Mouse (Mus musculus): ENCODE results near the gene Cebpb. TPM values are rescaled to one million over a fixed set of nuclear protein-coding genes. Genes with fewer than 3 reads are reported as not detected.

Gene Cebpb
- polyA plus RNA-seq, 1 experiment from 2014 or later, result 7.4 TPM

DNA sequence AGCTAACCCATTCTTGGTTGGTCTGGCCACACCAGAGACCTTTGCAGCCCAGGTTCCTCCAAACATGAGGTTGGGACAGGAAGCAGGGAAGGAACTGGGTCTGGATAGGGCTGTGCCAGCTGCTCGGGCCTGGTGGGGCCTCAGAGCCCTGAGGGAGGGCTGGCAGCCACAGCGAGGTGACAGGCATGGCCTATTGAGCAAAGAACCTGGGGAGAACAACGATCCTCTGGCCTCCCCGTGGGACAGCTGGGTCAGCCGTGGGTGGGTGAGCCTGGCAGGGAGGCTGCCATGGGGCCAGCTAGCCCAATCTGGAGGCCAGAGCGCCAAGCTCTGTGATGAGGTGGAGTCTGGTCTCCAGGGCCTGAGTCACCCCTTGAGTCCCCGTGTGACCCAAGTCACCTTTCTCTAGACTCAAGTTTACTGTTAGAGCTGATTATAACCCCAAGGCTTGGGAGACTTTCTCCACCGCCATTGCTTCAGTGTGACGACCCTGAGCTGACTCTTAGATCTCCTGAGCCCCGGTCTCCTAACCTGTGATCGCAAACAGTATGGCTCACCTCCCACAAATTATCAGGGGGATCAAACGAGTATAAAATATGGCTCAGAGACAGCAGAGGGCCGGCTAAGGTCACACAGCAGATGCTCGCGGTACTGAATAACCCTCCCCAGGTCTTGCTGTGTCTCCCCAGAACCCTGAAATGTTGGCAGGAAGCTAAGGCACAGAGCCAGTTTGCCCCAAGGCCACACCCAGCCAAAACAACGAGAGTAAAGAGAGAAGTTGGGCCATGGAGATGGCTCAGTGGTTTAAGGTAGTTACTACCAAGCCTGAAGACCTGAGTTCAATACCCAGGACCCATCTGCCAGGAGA is 2.1 kb upstream of the Cebpb start:
- Histone ChIP-seq H3K27me3 (peaks cover 42% of the 10 kb centered on the region), H3K27ac (no peak overlapping the region; the same call in 1 of the 2 replicates), H3K4me1 (replicated peaks) (peaks cover 53% of the 10 kb centered on the region), H3K36me3 (no peaks in the 10 kb centered on the region), H3K9ac (no peak overlapping the region), H3K4me2 (no peak overlapping the region), H3K9me3 (replicated peaks) (no peaks in the 10 kb centered on the region), H3K4me3 (replicated peaks) (no peak overlapping the region)
- DNase-seq (no peak), ATAC-seq (ENCODE audit: low read depth) (no peak)
- WGBS (ENCODE audit: insufficient replicate concordance), result 65% methylated on average over 16 of the region's 16 CpGs

DNA sequence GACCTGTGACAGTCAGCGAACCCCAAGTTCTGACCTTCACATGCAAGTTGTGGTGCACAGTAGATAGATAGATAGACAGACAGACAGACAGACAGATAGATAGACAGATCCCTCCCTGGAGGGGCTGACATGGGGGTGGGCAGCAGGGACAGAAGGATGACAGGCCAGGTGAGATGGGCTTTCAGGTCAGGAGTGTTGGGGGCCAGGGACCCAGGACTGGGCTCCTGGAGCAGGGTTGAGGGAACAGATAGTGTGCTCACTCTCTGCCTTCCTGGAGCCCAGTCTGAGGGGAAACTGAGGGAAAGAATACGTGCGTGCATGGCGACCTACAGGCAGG is 1.5 kb upstream of the Cebpb start:
- H3K36me3 ChIP-seq, result no peaks in the 10 kb centered on the region
- H3K27ac ChIP-seq, result peak overlapping the region; percentile 80; the same call in 1 of the 2 replicates
- DNase-seq, result no peak
- peaks cover 59% of the 10 kb centered on the region for H3K4me1 ChIP-seq (replicated peaks)
- no peak for ATAC-seq (ENCODE audit: low read depth)
- peaks cover 45% of the 10 kb centered on the region for H3K27me3 ChIP-seq
- peak overlapping the region; percentile 92; the same call in 1 of the 2 replicates for H3K4me2 ChIP-seq
- H3K9ac ChIP-seq, result no peak overlapping the region
- WGBS (ENCODE audit: insufficient replicate concordance), result 60% methylated on average over 4 of the region's 4 CpGs
- H3K4me3 ChIP-seq (replicated peaks), result no peak overlapping the region
- H3K9me3 ChIP-seq (replicated peaks), result no peaks in the 10 kb centered on the region

DNA sequence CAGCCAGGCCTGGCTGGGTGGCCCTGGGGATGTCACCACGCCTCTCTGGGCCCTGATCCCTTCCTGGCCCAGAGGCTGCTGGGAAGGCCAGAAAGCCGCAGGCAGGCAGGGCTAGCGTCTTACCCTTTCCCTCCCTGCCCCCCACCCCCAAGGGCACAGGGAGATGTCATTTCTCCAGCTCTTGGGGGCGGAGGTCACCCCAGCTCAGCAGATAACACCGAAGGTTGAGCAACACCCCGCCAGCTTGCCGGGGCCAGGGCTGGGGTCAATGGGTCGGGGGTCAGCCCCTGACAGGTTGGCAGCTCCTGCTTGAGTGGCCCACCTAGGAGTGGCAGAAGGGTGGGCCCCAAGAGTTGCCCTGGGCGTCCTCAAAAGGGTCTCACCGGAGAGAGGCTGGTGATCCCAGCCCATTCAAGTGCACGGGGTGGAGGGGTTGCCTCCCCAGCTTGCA is 1.0 kb upstream of the Cebpb start:
- Histone ChIP-seq H3K27ac (peak overlapping the region; percentile 80), H3K27me3 (peaks cover 45% of the 10 kb centered on the region), H3K9me3 (replicated peaks) (no peaks in the 10 kb centered on the region), H3K9ac (no peak overlapping the region), H3K4me2 (peak overlapping the region; percentile 92), H3K4me1 (replicated peaks) (peaks cover 60% of the 10 kb centered on the region), H3K36me3 (no peaks in the 10 kb centered on the region), H3K4me3 (replicated peaks) (peak overlapping the region; percentile 73)
- ATAC-seq (ENCODE audit: low read depth), result peak; percentile 24
- 28% methylated on average over 11 of the region's 11 CpGs for WGBS (ENCODE audit: insufficient replicate concordance)
- DNase-seq, result no peak

DNA sequence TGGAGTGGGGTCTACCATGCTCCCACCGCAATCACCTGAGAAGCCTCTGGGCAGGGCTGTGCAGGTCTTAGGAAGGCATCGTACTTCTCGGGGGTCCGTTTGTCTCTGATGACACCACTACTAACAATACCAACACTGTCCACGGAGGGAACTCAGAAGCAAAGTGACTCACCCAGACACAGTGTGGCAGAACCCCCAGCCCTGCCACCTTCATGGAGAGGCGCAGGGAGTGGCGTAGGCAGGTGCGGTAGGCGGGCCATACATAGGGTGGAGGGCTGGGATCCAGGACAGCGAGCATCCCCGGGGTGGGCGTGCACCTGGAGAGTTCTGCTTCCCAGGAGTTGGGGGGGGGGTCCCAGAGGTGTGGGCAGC is 603 bp upstream of the Cebpb start:
- Histone ChIP-seq H3K9me3 (replicated peaks) (no peaks in the 10 kb centered on the region), H3K27ac (peak overlapping the region; percentile 80), H3K4me3 (replicated peaks) (peak overlapping the region; percentile 73), H3K4me1 (replicated peaks) (peaks cover 60% of the 10 kb centered on the region), H3K9ac (peak overlapping the region; percentile 77), H3K36me3 (no peaks in the 10 kb centered on the region), H3K27me3 (peaks cover 48% of the 10 kb centered on the region), H3K4me2 (peak overlapping the region; percentile 92)
- ATAC-seq (ENCODE audit: low read depth), result peak; percentile 21
- no peak for DNase-seq
- 29% methylated on average over 12 of the region's 12 CpGs for WGBS (ENCODE audit: insufficient replicate concordance)

DNA sequence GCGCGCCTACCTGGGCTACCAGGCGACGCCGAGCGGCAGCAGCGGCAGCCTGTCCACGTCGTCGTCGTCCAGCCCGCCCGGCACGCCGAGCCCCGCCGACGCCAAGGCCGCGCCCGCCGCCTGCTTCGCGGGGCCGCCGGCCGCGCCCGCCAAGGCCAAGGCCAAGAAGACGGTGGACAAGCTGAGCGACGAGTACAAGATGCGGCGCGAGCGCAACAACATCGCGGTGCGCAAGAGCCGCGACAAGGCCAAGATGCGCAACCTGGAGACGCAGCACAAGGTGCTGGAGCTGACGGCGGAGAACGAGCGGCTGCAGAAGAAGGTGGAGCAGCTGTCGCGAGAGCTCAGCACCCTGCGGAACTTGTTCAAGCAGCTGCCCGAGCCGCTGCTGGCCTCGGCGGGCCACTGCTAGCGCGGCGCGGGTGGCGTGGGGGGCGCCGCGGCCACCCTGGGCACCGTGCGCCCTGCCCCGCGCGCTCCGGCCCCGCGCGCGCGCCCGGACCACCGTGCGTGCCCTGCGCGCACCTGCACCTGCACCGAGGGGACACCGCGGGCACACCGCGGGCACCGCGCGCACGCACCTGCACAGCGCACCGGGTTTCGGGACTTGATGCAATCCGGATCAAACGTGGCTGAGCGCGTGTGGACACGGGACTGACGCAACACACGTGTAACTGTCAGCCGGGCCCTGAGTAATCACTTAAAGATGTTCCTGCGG is 945 bp downstream of the Cebpb start, which contains the start of gene Tmem189:
Tmem189 (minus strand) TSS at position 322 of the 718 bp plus-strand sequence.
- peak; percentile 49 for DNase-seq
- H3K9ac ChIP-seq, result peak within 1 kb of the TSS; percentile 77
- H3K4me1 ChIP-seq (replicated peaks), result peaks cover 60% of the 10 kb centered on the region
- H3K9me3 ChIP-seq (replicated peaks), result no peaks in the 10 kb centered on the region
- H3K36me3 ChIP-seq, result no peaks in the 10 kb centered on the region
- peaks cover 48% of the 10 kb centered on the region for H3K27me3 ChIP-seq
- H3K4me3 ChIP-seq (replicated peaks), result peak within 1 kb of the TSS; percentile 73
- H3K27ac ChIP-seq, result peak within 1 kb of the TSS; percentile 80
- H3K4me2 ChIP-seq, result peak within 1 kb of the TSS; percentile 92
- peak; percentile 2; the same call in 1 of the 2 replicates for ATAC-seq (ENCODE audit: low read depth)
- under 1% methylated on average over 67 of the region's 99 CpGs for WGBS (ENCODE audit: insufficient replicate concordance)

DNA sequence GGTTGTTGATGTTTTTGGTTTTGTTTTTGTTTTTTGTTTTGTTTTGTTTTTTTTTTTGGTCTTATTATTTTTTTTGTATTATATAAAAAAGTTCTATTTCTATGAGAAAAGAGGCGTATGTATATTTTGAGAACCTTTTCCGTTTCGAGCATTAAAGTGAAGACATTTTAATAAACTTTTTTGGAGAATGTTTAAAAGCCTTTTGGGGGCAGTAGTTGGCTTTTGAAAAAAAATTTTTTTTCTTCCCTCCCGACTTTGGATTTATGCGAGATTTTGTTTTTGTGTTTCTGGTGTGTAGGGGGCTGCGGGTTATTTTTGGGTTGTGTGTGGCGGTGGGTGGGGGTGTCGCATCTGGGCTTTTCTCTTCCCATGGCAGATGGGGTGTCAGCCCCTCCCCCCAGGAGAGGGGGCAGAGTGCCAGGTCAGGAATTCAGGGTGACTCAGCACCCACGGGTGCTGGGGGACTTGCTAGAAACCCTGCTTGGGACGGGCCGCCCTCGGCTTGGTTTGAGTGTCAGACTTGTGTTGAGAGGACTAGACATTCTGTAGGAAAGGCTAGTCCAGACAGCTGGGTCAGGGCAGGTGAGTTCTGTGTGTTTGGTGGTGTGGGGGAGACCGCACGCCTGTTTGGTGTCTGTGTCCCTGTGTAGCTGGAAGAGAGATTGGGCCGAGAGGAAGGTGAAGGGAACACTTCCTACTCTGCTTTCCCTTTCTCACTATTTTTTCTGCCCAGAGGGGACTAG is 1.7 kb downstream of the Cebpb start:
- DNase-seq (no peak), ATAC-seq (ENCODE audit: low read depth) (no peak)
- no peak overlapping the region; the same call in 1 of the 2 replicates for H3K27ac ChIP-seq
- H3K4me3 ChIP-seq (replicated peaks), result peak overlapping the region; percentile 73
- H3K27me3 ChIP-seq, result peaks cover 48% of the 10 kb centered on the region
- H3K9ac ChIP-seq, result peak overlapping the region; percentile 77
- H3K36me3 ChIP-seq, result no peaks in the 10 kb centered on the region
- H3K4me1 ChIP-seq (replicated peaks), result peaks cover 60% of the 10 kb centered on the region
- 25% methylated on average over 15 of the region's 15 CpGs for WGBS (ENCODE audit: insufficient replicate concordance)
- H3K9me3 ChIP-seq (replicated peaks), result no peaks in the 10 kb centered on the region
- H3K4me2 ChIP-seq, result peak overlapping the region; percentile 92

DNA sequence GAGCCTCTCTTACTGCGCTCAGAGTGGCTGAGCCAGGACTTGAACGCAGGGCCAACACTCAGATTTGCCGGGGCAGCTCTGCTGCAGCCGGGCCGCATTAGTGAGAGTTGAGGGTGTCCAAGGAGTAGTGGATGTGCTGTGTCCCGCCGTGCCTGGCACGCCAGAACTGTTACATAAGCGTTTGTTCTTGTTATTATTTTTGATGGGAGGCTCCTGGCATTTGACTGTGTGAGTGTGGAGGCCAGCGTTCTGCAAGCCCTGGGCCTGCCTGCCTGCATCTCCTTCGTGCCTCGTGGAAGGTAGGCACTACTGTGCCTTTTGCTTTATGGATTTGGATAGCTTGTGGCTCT is 2.2 kb downstream of the Cebpb start:
- H3K27me3 ChIP-seq, result peaks cover 48% of the 10 kb centered on the region

DNA sequence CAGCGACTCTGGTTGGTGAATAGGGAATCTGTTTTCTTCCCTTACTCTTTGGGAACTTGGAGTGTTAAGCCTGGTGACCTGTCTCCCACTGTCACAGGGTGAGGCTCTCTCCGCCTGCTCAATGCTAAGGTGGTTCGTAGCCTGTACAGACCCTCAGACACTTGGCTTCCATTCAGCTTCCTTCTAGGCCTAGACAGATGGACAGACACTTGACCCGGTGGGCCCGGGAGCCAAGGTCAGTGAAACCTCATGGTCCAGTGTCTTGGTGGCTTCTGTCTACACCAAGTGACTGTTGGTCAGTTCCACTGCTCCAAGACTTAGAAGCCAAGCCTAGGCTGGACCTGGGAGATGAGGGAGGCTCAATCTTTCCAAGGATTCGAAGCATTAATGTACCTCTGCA is 2.7 kb downstream of the Cebpb start:
- Histone ChIP-seq H3K36me3 (no peaks in the 10 kb centered on the region), H3K9me3 (replicated peaks) (no peaks in the 10 kb centered on the region), H3K27me3 (peaks cover 48% of the 10 kb centered on the region), H3K27ac (no peak overlapping the region), H3K4me1 (replicated peaks) (peaks cover 53% of the 10 kb centered on the region), H3K9ac (0 out of 2 replicates have a peak overlapping the region, but pooled peaks have one; percentile 23), H3K4me3 (replicated peaks) (peak overlapping the region; percentile 73), H3K4me2 (peak overlapping the region; percentile 92)
- DNase-seq, result no peak
- no peak for ATAC-seq (ENCODE audit: low read depth)
- 85% methylated on average over 6 of the region's 6 CpGs for WGBS (ENCODE audit: insufficient replicate concordance)

More for the DNA sequence above, 2.2 kb downstream of the Cebpb start:
- H3K9me3 ChIP-seq (replicated peaks), result no peaks in the 10 kb centered on the region
- no peak for DNase-seq
- WGBS (ENCODE audit: insufficient replicate concordance), result 59% methylated on average over 12 of the region's 12 CpGs
- H3K27ac ChIP-seq, result no peak overlapping the region; the same call in 1 of the 2 replicates
- no peaks in the 10 kb centered on the region for H3K36me3 ChIP-seq
- ATAC-seq (ENCODE audit: low read depth), result no peak
- H3K9ac ChIP-seq, result peak overlapping the region; percentile 57
- H3K4me2 ChIP-seq, result peak overlapping the region; percentile 92
- H3K4me3 ChIP-seq (replicated peaks), result peak overlapping the region; percentile 73
- peaks cover 56% of the 10 kb centered on the region for H3K4me1 ChIP-seq (replicated peaks)

DNA sequence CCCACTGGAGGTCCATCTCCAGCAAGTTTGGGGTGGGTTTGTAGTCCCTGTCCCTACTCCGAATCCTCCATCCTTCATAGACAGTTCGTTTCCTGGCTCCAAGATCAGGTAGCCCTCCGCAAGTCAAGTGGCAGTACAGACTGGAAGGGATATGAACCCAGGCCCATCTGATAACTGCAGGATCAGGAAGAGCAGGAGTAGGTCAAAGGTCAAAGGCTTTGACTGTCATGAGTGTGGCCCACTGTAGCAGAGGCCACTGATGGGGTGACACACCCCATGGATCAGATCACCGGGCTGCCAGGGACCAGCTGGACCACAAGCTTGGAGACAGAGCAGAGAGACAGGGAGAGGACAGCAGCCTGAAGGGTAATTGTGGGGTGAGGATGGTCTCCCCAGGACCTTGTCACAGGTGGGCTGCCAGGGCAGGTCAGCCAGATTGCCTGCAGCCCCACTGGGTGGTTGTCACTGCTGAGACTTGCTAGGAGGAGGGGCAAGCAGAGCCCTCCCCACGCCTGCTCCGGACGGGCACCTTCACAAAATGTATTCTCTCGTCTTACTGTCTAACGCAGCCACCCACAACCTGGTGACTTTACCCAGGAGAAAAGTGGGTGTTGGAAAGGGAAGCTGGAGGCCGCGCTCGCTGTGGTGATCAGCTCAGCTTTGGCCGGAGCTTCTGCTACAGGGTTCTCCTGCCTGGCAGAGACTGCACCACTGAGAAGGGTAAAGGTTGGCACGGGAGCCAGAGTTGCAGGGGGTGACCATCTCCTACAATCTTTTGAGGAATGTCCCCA is 3.4 kb downstream of the Cebpb start:
- peaks cover 46% of the 10 kb centered on the region for H3K27me3 ChIP-seq
- ATAC-seq (ENCODE audit: low read depth), result no peak
- no peaks in the 10 kb centered on the region for H3K36me3 ChIP-seq
- H3K4me3 ChIP-seq (replicated peaks), result 0 out of 2 replicates have a peak overlapping the region, but pooled peaks have one; percentile 73
- no peaks in the 10 kb centered on the region for H3K9me3 ChIP-seq (replicated peaks)
- DNase-seq, result no peak
- WGBS (ENCODE audit: insufficient replicate concordance), result 79% methylated on average over 14 of the region's 14 CpGs
- H3K4me2 ChIP-seq, result peak overlapping the region; percentile 92
- 0 out of 2 replicates have a peak overlapping the region, but pooled peaks have one; percentile 23 for H3K9ac ChIP-seq
- no peak overlapping the region for H3K27ac ChIP-seq
- H3K4me1 ChIP-seq (replicated peaks), result peaks cover 48% of the 10 kb centered on the region

DNA sequence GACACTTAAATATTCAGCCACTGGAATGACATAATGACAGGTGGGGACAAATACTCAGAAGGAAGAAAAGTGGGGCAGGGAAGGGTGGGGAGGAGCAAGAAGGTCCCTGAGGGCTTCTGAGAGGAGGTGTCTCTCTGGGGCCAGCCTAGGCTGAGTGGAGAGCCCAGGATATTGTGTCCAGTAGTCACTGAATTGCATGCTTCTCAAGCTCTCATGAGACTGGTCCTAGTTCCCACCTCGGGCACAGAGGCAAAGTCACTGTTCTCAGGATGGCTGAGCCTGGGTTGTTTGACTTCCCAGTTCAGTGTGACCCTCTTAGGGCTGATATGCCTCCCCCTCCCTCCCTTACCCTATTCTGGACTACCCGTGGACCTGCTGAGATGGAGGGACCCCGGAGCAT is 4.1 kb downstream of the Cebpb start:
- Histone ChIP-seq H3K27me3 (peaks cover 40% of the 10 kb centered on the region), H3K36me3 (no peaks in the 10 kb centered on the region), H3K4me1 (replicated peaks) (peaks cover 42% of the 10 kb centered on the region), H3K4me2 (no peak overlapping the region), H3K9ac (no peak overlapping the region), H3K9me3 (replicated peaks) (no peaks in the 10 kb centered on the region), H3K4me3 (replicated peaks) (no peak overlapping the region), H3K27ac (no peak overlapping the region)
- WGBS (ENCODE audit: insufficient replicate concordance), result 61% methylated on average over 3 of the region's 3 CpGs
- DNase-seq (no peak), ATAC-seq (ENCODE audit: low read depth) (no peak)

Data from liver, embryonic 13.5 days (tissue).